Mouse (Mus musculus) inflammation-experienced regulatory T-cells, adult 6 months (primary cell): ENCODE data around the gene Gm11214. TPM values are rescaled to one million over a fixed set of nuclear protein-coding genes. Genes with fewer than 3 reads are reported as not detected.

Experiments used
- ATAC-seq: one replicate; pipeline ENCODE4 v1.8.0; 2017
- polyA plus RNA-seq, 3 experiments: library from polyadenylated mRNA; unstranded; fragments of 100-300 nt; shearing (Covaris generic); gene quantifications; one replicate each; pipeline ENCODE4 v1.2.1; 2017

Gene Gm11214
- polyA plus RNA-seq: not detected

DNA sequence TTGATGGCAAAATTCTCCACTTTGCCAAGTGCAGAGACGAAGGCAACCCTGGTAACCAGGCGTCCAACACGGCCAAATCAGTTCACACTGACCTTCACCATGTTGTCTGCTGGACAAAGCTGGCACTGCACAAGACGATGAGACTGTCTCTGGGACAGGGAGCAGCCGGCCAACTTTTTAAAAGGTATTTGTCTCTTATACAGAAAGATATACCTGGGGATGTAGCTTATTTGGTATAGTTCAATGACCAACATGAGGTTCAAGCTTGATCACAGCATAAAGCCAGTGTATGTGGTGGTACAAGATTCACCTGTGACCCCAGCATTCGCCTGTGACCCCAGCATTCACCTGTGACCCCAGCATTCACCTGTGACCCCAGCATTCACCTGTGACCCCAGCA lies at the start of gene Gm11214:
Gene Gm11214 (minus strand): TSS at position 101 of the 400 bp plus-strand sequence.
- ATAC-seq: no peak

DNA sequence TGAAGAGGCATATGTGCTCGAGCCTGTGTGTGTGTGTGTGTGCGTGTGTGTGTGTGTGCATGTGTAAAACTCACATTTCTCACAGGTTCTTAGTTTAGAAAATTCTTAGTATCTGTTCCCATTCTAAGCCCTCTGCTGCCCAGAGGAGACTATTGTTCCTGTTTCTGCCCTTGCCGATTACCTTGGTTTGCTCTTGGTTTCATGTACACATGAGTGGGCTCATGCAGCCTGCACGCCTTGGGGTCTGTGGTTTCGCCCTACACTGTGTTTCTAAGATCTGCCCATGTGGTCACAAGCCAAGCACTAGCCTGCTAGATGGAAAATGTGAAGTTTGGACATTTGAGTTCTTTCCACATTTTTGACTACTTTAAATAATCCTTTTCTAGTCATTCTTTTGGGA lies 48.7 kb upstream of the Gm11214 start:
- no peak for ATAC-seq

DNA sequence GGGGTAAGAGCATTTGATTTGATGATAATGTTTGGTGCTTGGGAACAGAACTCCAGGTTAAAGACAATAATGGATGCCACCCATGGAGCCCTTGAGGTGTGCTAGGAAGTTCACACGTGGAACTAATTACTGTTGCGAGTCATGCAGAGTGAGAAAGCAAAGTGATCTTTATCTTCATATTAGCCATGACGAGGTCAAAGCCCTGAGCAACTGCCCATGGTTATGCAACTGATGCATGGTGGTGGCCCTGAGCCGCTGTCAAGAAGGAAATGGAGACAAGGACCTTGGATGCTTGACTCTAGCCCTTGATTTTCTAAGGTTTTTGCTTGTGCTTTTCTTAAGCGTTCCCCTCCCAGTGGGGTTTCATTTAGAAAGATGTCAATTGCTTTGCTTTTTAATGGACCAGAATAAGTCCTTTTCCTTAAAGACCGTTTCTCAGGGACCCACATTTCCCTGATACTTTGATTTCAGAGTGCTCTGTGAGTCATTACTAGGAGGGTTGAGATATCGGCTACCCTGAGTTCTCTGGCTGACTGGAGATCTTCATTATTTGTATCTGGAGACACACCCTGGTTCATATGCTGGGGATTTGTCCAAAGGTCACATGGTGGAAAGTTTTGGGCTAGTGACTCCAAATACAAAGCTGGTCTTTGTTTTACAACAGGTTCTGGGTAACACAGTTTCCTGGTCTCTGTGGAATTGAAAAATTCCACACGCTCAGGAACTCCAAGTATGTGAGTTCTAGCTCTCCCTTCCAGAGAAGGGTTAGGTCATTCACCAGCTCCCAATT lies 47.4 kb upstream of the Gm11214 start:
- no peak for ATAC-seq

DNA sequence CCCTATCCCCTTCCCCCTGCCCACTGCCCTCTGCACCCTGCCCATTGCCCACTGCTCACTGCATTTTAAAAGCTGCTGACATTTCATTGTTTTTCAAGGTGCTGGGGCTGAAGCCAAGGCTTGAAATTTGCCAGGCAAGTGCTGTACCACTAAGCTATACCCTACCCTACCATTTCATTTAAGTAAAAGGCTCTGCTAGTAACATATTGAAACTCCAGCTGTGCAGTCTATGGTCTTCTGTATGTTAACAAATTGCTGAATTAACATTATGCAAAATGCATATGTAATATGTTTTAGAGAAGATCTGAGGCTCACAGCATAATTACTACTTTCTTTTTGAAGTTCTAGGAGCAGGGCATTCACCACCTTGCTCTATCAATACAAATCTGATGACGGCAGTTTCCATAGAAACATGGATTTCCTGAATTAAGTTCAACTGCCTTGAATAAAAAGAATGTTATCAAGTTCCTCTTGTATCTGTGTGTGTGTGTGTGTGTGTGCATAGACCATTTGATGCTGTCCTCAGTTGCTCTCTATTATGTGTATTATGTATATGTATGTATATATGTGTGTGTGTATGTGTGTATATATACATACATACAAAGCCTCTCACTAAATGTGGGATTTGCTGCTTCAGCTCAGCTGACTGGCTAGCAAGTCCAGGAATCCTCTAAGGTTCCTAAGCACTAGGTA lies 43.2 kb upstream of the Gm11214 start:
- ATAC-seq: no peak

DNA sequence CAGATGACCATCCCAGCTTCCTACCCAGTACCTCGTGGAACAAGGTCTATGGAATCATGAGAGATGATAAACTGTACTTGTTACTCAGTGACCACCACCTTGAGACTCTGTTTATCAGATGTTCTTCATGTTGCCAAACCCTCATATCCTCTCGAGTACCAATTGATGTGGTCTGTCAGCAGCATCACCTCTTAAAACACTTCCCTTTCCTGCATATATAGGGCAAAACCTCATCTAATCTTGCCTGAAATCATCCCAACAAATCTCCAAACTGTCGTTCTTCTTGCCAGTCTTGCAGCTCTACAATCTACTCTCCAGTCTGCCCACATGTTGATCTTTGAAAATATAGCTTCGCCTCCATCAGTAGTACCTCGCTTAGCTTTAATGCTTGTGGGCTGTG lies 41.1 kb upstream of the Gm11214 start:
- peak; percentile 58 for ATAC-seq

DNA sequence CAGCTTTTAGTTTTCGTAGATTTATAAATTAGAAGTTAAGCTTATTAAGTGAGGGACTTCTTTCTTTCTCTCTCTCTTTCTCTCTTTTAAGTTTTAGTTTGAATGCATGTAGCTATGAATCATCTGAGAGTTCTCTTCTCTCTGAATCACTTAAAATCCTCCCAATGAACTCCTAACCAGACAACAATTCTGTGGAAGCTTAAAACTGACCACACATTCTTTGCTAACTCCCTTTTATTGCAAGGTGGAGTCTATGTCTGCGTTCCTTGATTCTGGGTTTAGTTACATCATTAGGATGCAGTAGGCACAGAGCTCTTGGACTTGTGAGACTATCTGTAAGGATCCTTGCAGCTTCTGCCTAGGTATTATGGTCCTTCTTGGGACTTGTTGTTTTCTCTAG lies 40.5 kb upstream of the Gm11214 start:
- no peak for ATAC-seq

DNA sequence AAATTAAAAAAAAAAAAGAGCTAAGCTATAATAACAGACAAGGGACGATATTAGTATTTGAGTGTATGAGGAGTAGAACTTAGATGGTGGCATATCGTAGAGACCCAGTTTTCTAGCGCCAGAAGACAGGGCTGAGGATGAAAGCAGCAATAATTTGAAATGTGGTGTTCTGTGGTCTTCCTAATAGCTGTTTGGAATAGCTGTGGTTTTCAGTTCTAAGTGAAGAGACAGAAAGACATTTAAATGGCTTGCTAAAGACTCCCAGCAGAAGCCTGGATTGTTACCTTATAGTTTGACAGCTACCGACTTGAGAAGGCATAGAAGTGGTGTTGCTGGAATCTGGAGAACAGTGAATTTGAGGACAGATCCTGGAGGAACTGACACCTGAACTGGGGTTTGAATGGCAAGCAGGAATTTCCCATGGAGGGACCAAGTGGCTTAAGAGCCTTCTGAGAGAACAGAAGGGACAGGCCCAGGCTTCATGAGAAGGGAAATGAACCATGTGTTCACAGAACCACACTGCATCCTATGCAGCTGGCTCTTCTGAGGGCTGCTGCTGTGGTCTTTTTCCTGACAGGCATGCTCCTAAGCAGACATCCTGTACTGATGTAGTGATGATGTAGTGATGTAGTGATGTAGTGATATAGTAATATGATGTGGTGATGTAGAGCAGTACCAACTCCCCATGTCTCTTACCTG lies 39.0 kb upstream of the Gm11214 start:
- ATAC-seq: peak; percentile 25

DNA sequence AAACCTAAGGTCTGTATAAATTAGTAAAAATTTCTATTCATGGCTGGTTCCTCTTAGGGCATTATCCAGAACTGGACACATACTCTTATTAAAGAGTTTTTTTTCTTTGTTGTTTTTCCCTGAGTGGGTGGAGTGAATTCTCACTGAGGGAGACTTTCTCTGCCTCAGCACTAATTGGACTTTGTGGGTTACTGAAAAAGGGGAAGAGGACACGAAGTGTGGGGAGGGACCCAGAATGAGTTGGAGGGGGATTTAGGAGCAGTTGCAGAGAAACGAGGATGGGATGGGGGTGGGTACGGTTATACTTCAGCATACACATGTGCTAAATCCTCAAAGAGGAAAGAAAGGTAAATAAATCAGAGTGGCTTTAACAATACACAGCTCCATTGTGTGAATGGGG lies 36.6 kb upstream of the Gm11214 start:
- ATAC-seq: no peak

DNA sequence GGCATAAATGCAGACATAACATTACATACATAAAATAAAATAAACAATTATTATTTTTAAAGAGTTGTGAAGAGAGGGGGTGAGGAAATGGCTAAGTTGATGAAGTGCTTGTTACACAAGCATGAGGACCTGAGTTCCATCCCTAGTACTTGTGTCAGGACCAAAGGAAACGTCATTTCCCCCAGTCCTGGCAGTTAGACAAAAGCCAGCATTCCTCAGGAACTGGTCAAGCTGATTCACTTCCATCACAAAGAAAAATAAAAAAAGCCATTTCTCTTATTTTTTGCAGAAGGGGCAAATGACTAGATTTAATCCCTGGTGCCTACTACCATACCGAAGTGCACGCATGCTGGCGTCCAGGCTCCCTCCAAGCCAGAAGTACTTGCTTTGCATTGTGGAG lies 33.7 kb upstream of the Gm11214 start:
- ATAC-seq: no peak

DNA sequence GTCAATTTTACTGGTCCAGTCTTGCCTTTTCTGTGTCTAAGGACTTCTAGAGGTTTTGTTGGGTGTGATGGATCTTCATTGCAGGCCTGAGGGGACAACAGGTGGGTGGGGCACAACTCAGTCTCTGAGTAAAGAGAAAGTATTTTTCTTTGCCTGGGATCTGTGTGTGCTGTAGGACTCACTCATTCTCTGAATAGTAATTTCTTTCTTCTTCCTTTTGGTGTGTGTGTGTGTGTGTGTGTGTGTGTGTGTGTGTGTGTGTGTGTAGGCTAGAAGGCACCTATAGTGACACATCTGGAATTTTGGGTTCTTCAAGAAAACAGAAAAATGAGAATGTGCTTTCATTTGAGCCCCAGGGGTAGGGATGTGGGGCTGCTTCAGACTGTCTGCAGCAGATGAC lies 29.2 kb upstream of the Gm11214 start:
- no peak for ATAC-seq

DNA sequence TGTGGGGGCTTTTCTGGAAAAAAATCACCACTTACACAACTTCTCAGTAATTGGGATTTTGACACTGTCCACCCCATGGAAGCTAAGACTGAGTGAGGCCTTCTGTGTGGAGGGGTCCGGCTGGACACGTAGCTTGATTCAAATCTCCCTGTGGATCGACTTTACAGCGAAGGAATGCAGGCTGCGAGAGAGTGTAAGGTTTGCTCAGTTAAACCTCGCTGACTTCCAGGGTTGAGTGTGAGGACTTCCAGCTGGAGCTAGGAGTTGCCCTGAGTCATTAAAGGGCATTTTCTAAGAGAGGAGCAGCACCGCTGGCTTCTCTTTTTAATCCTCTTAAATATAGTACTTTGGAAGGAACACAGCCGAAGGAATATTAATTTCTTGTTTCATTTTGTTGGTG lies 24.2 kb upstream of the Gm11214 start:
- no peak for ATAC-seq

DNA sequence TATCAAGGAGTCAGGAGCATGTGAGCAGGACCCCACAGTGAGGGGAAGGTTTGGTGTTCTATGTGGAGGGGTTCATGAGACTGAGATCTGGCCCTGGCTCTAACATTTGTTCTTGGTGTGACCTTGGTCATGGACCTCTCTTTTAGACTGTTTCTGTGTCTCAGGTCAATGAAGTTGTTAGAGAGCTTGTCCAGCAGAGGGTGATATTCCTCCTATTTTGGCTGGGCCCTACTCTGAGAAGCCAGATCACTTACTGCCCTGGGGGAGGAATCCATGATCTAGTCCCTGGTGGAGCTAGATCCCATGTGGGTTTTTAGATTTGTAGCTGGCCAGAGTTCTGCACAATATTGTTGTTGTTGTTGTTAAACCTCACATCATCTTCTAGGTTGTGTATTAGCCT lies 23.0 kb upstream of the Gm11214 start:
- peak; percentile 77 for ATAC-seq

DNA sequence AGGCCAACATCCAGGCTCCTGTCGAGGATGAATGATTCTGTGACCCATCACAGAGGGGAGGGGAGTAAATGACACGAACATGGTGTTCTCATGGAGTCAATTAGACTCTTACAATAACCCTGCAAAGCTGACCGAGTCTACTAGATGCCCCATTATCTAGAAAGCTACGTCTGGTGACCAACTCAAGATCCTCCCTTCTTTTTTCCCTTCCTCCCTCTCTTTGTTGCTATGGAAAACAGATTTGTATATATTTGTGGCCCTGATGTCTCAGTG lies 22.0 kb upstream of the Gm11214 start:
- ATAC-seq: no peak

DNA sequence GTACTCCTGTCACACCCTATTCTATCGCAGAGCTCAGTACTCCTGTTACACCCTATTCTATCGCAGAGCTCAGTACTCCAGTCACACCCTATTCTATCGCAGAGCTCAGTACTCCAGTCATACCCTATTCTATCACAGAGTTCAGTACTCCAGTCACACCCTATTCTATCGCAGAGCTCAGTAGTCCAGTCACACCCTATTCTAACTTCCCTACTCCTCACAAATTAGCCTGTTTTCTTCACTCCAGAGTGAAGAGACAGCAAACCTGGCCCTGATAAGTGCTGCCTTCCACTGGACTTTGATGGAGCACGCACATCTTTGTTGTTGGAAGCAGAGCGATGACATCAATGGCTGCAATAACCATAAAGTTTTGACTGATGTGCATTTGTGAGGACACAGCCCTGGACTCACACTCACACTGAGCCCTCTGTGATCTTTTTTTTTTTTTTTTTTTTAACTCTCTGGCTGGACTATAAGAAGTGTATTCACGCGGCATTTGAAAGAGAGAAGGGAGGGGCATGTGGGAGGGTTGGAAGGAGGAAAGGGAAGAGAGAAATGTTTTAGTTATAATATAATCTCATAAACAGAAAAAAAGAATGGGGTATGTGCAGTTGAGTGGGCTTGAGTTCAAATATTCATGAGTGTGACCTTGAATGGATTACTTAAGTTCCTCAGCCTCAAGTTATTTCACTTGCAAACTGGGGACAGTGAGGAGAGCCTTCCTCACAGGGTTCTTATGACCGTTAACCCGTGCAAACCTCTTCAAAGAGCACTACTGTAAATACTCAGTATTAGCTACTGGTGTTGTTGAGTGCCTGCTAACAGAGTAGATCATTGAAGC lies 21.5 kb upstream of the Gm11214 start:
- ATAC-seq: no peak

DNA sequence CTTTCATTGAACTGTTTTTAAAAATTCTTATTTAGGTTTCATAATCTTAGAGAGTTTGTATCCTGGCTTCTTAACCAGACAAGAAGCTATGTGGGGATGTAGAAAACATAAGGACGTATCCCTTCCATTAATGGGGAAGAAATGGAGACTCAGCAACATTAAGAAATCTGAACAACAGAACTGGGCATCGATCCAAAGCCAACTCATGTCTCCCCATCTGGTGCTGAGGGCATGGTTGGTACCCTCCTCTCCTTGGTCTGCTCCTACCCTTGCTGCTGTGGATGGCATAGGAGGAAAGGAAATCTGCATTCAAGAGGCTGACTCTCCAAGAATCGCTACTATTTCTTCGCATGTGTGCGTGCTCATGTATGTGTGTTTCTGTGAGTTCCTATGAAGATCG lies 20.5 kb upstream of the Gm11214 start:
- ATAC-seq: no peak

DNA sequence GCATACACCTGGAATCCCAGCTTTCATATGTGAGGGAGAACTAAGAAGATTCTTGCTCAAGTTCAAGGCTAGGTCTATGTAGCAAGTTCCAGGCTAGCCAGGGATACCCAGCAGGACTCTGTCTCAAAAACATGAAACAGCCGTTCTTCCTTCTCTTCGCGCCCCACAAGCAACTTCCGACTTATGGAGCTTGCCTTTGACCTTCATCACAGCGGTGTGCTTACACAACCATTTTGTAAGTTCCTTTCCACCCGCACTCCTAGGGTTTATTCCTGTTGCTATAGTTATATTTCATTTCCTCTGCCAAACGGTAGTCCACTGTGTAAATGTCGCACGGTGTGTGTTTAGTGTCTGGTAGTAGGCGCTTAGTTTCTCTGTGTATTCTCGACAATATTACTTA lies 19.9 kb upstream of the Gm11214 start:
- ATAC-seq: no peak

DNA sequence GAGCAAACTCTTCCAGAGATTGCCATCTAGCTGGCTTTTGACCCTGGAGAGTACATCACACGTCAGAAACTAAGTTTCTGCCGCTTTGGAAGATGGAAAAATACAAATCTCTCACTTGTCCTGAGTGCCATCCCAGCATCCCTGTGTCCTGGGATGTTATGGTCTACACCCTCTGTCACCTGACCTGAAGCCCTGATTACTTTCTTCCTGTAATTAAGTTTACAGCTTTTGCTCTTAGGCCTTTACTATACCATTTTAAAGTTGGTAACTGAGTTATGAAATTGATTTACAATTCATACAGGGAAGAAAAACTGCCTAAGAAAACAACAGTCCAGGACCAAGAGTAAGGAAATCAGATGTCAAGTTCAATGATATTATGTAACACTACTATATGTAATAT lies 19.3 kb upstream of the Gm11214 start:
- no peak for ATAC-seq

DNA sequence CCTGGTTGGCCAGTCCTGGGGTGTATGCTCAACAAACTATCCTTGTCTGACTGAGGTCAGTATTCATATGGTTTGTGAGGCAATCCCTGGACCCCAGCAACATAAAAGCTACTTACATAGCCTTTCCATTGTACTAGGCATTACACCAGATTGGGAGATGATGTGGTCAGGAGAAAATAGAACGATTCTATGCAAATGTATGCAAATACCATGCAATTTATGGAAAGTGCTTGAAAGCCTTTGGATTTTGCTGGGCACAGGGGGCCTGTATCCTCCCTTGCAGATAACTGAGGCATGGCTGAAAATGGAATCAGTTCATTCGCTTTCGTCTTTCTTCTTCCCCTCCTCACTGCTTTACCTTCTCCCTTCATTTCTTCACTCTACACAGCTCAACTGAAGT lies 18.4 kb upstream of the Gm11214 start:
- no peak for ATAC-seq

DNA sequence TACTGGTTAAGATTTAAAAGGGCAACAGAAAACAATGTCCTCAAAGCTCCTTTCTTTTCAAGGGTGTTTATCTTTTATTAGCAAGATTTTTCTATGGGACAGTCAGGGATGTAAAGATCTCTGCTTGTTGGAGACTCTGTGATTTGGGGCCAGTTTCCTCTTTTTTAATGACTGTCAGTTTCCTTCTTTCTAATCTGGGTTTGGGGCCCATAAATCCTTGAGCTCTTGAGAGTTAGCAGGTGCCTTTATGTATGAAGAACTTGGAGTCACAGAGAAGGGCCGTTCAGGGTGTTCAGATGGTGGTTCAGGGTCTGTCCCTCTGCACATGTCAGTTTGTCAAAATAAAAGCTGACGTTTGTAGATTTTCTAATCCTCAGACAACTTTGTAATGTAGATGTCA lies 11.9 kb upstream of the Gm11214 start:
- no peak for ATAC-seq

DNA sequence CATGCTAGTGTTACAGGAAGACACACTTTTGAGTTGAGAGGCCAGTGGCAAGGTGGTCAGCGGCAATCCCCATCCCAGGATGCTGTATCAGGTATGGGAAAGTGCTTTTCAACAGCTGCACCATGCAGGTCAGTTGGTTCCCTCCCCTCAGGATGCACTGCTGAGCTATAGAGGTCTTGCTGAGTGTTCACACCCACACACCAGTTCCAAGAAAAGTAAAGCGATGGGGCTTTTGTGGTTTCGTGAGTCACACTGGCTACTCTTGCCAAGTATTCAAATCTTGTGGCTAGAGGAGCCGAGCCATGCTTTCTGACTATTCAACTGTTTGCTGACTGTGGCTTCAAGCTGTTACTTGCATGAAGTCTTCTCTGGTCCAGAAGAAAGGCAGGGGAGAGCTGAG lies 5.1 kb upstream of the Gm11214 start:
- peak; percentile 99 for ATAC-seq

DNA sequence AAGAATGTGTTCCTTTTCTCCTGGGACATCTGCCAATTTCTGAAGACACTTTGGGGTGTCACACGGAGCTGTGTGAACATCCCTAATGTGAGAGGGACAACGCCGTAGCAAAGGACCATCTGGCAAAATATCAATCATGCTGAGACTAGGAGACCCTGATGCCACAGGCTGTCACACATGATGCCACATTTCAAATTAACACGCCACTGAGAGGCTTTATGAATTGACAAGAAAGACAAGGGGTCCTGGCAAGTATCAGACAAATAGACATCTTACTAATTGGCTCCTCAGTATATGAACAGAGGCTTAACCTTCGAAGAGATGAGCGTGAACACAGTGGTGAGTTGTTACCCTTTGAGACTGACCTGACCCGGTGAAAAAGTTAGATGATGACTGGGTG lies 2.6 kb upstream of the Gm11214 start:
- no peak for ATAC-seq

DNA sequence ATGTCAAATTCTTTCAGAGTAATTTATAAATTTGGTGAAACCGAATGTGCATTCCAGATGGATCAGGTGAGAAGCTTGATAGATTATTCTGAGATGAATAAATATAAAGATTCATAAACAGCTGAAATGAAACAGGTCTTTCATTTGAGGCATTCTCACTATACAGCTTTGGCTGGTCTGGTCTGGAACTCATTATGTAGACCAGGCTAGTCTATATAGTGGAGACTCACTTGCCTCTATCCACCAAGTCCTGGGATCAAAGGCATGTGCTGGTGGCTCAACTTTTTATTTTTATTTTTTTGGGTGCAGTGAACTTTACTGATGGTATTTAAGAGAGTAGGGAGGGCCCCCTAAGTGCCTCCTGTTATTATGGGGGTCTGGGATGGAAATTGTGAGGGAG lies 1.3 kb downstream of the Gm11214 start:
- no peak for ATAC-seq

DNA sequence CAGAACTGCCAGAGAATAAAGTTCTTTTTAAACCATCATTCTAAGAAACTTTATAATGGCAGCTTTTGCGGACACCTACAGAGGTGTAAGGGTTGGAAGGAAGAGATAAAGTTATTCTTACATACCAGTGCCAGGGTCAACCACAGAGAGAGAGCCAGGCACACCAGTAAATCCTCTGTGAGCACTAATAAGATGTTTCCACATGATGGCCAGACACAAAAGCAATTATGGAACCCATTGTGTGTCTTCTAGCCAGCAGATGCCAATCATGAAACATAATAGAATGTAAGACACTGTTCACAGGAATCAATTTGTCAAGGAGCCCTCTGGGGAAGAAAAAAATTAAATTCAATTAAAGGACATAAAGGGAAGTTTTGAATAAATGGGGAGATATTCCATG lies 1.8 kb downstream of the Gm11214 start:
- ATAC-seq: no peak
